Mouse (Mus musculus) MEL (cell line): ENCODE data around the gene Rpl13a. TPM values are rescaled to one million over a fixed set of nuclear protein-coding genes. Genes with fewer than 3 reads are reported as not detected.

ENCODE experiments used
- DNase-seq: peaks from one replicate; pipeline ENCODE4 v3.0.0; 2011; ENCODE audit warnings: low read depth, low spot score
- H3K27ac ChIP-seq: 2 replicates; pipeline ENCODE4 v1.5.1; 2012; ENCODE audit warnings: low read depth, mild to moderate bottlenecking, control low read depth, low read length, moderate library complexity; ENCODE audit not compliant: control insufficient read depth
- H3K27me3 ChIP-seq, 2 experiments: fragments of 150-350 bp in 1 of 2; sonication (generic) in 1 of 2; 2 replicates each; pipeline ENCODE4 v1.6.1; 2012; ENCODE audit warnings: low read length in 2 of 2, mild to moderate bottlenecking in 2 of 2, improper control_type of control experiment in 1 of 2, moderate library complexity in 1 of 2; ENCODE audit not compliant: insufficient read depth in 2 of 2, control insufficient read depth in 1 of 2
- H3K36me3 ChIP-seq, 2 experiments: 2 replicates each; pipeline ENCODE4 v1.6.1; 2012 to 2014; ENCODE audit warnings: low read length in 2 of 2, improper control_type of control experiment in 1 of 2, inconsistent platforms in 1 of 2, mild to moderate bottlenecking in 1 of 2; ENCODE audit not compliant: insufficient read depth in 2 of 2, control insufficient read depth in 1 of 2
- H3K4me1 ChIP-seq, 2 experiments: fragments of 150-350 bp in 1 of 2; sonication (generic) in 1 of 2; 2 replicates each; pipeline ENCODE4 v1.6.1; 2012; ENCODE audit warnings: low read length in 2 of 2, improper control_type of control experiment in 1 of 2, mild to moderate bottlenecking in 1 of 2; ENCODE audit not compliant: insufficient read depth in 2 of 2, control insufficient read depth in 1 of 2
- H3K4me3 ChIP-seq, 2 experiments: fragments of 150-350 bp in 1 of 2; sonication (generic) in 1 of 2; 2 replicates each; pipeline ENCODE4 v1.5.1; 2012; ENCODE audit warnings: low read depth in 2 of 2, low read length in 2 of 2, mild to moderate bottlenecking in 2 of 2, moderate library complexity in 2 of 2, control low read depth in 1 of 2, improper control_type of control experiment in 1 of 2; ENCODE audit not compliant: control insufficient read depth in 1 of 2, insufficient read depth in 1 of 2
- H3K79me2 ChIP-seq: 2 replicates; pipeline ENCODE4 v1.6.1; 2012; ENCODE audit warnings: mild to moderate bottlenecking, low read length, moderate library complexity; ENCODE audit not compliant: control insufficient read depth, poor library complexity, insufficient read depth
- H3K9ac ChIP-seq: 2 replicates; pipeline ENCODE4 v1.6.1; 2012; ENCODE audit warnings: low read depth, mild to moderate bottlenecking, control low read depth, low read length, moderate library complexity; ENCODE audit not compliant: control insufficient read depth, poor library complexity, severe bottlenecking
- H3K9me3 ChIP-seq: fragments of 150-350 bp; sonication (generic); replicated peaks from 2 replicates; pipeline ENCODE4 v1.6.1; 2012; ENCODE audit warnings: mild to moderate bottlenecking, low read length, improper control_type of control experiment, moderate library complexity; ENCODE audit not compliant: insufficient read depth
- E2F4 ChIP-seq: IDR thresholded peaks from 2 replicates; pipeline ENCODE4 v1.6.1; 2011; ENCODE audit warnings: low read depth, low read length, improper control_type of control experiment, borderline replicate concordance
- ELF1 ChIP-seq: IDR thresholded peaks from 2 replicates; pipeline ENCODE4 v1.6.1; 2014; ENCODE audit warnings: low read depth, mild to moderate bottlenecking, inconsistent platforms, low read length, improper control_type of control experiment, moderate library complexity
- EP300 ChIP-seq, 2 experiments: IDR thresholded peaks; 2 replicates each; pipeline ENCODE4 v1.6.1; 2011; ENCODE audit warnings: improper control_type of control experiment in 2 of 2, low read length in 2 of 2, low read depth in 1 of 2, mild to moderate bottlenecking in 1 of 2
- ETS1 ChIP-seq: IDR thresholded peaks from 2 replicates; pipeline ENCODE4 v1.6.1; 2012; ENCODE audit warnings: low read depth, mild to moderate bottlenecking, inconsistent platforms, low read length, improper control_type of control experiment, moderate library complexity
- HCFC1 ChIP-seq: IDR thresholded peaks from 2 replicates; pipeline ENCODE4 v1.6.1; 2012; ENCODE audit warnings: low read depth, mild to moderate bottlenecking, inconsistent platforms, low read length, improper control_type of control experiment, moderate library complexity
- MAX ChIP-seq: IDR thresholded peaks from 2 replicates; pipeline ENCODE4 v1.6.1; 2011; ENCODE audit warnings: low read length, improper control_type of control experiment
- MAZ ChIP-seq: IDR thresholded peaks from 2 replicates; pipeline ENCODE4 v1.6.1; 2012; ENCODE audit warnings: low read depth, mild to moderate bottlenecking, inconsistent platforms, low read length, improper control_type of control experiment
- MYC ChIP-seq: IDR thresholded peaks from 2 replicates; pipeline ENCODE4 v1.6.1; 2011; ENCODE audit warnings: low read depth, mild to moderate bottlenecking, low read length, improper control_type of control experiment, moderate library complexity
- NELFE ChIP-seq: IDR thresholded peaks from 2 replicates; pipeline ENCODE4 v1.6.1; 2011; ENCODE audit warnings: low read depth, low read length, improper control_type of control experiment
- NRF1 ChIP-seq: IDR thresholded peaks from 2 replicates; pipeline ENCODE4 v1.6.1; 2014; ENCODE audit warnings: low read depth, mild to moderate bottlenecking, inconsistent platforms, low read length, improper control_type of control experiment, moderate library complexity; ENCODE audit not compliant: poor library complexity, insufficient read depth, severe bottlenecking
- POLR2AphosphoS2 ChIP-seq: IDR thresholded peaks from 2 replicates; pipeline ENCODE4 v1.6.1; 2011; ENCODE audit warnings: low read length, improper control_type of control experiment
- RAD21 ChIP-seq: IDR thresholded peaks from 2 replicates; pipeline ENCODE4 v1.6.1; 2011; ENCODE audit warnings: mild to moderate bottlenecking, low read depth, low read length, improper control_type of control experiment
- TBP ChIP-seq: IDR thresholded peaks from 2 replicates; pipeline ENCODE4 v1.8.0; 2011; ENCODE audit warnings: low read depth, low read length, improper control_type of control experiment
- TCF12 ChIP-seq: IDR thresholded peaks from 2 replicates; pipeline ENCODE4 v1.6.1; 2014; ENCODE audit warnings: low read depth, mild to moderate bottlenecking, inconsistent platforms, low read length, improper control_type of control experiment, moderate library complexity
- UBTF ChIP-seq: IDR thresholded peaks from 2 replicates; pipeline ENCODE4 v1.6.1; 2012; ENCODE audit warnings: low read depth, mild to moderate bottlenecking, inconsistent platforms, low read length, improper control_type of control experiment, moderate library complexity, borderline replicate concordance; ENCODE audit not compliant: insufficient read depth
- USF1 ChIP-seq: IDR thresholded peaks from 2 replicates; pipeline ENCODE4 v1.6.1; 2014; ENCODE audit warnings: low read depth, mild to moderate bottlenecking, inconsistent platforms, low read length, improper control_type of control experiment, moderate library complexity
- USF2 ChIP-seq, 2 experiments: IDR thresholded peaks; 2 replicates each; pipeline ENCODE4 v1.6.1; 2011 to 2012; ENCODE audit warnings: improper control_type of control experiment in 2 of 2, low read length in 2 of 2, borderline replicate concordance in 1 of 2, inconsistent platforms in 1 of 2, low read depth in 1 of 2, mild to moderate bottlenecking in 1 of 2; ENCODE audit not compliant: insufficient read depth in 1 of 2
- ZNF384 ChIP-seq: IDR thresholded peaks from 2 replicates; pipeline ENCODE4 v1.6.1; 2012; ENCODE audit warnings: low read depth, mild to moderate bottlenecking, inconsistent platforms, low read length, improper control_type of control experiment
- polyA plus RNA-seq, 2 experiments: library from polyadenylated mRNA; stranded (reverse) in 1 of 2; unstranded in 1 of 2; fragments of >175 nt in 1 of 2; fragments of >200 nt in 1 of 2; gene quantifications; 2 replicates each; pipeline versions ENCODE4 v1.2.1 to v1.2.4; 2012; ENCODE audit warnings: low replicate concordance in 2 of 2, low read depth in 1 of 2; ENCODE audit not compliant: insufficient read length in 2 of 2, insufficient read depth in 1 of 2, missing spikeins in 1 of 2
- total RNA-seq: library from RNA; depleted of rRNA; stranded (reverse); fragments of 300-350 nt; gene quantifications from 2 replicates; pipeline ENCODE4 v1.2.3, GENCODE M21; 2012

Rpl13a gene
- total and polyA plus RNA-seq, 3 experiments: 2,091 to 3,727 (median 3,160) TPM

GRCm38 (mm10) chr7:45141319-45141718, 12.8 kb upstream of the Rpl13a start:
- H3K36me3 ChIP-seq: peaks cover 0 to 14% of the 10 kb centered on the region in 2 experiments; a peak in 2 of 4 replicates
- H3K9ac ChIP-seq: no peak overlapping the region
- H3K27me3 ChIP-seq: no peaks in the 10 kb centered on the region
- H3K4me3 ChIP-seq: no peak overlapping the region
- peaks cover 11 to 22% of the 10 kb centered on the region in 2 experiments for H3K4me1 ChIP-seq
- no peaks in the 10 kb centered on the region for H3K9me3 ChIP-seq
- H3K27ac ChIP-seq: no peak overlapping the region
- TF ChIP-seq UBTF (no peak), ZNF384 (no peak), E2F4 (no peak), NELFE (no peak), USF1 (no peak), MYC (no peak), NRF1 (no peak), RAD21 (no peak), ETS1 (no peak), USF2 (IDR thresholded peaks at IDR 0.05; ENCODE audit: borderline replicate concordance in 1 of 2, insufficient read depth in 1 of 2, low read depth in 1 of 2, low read length in 2 of 2) (no peak), EP300 (IDR thresholded peaks at IDR 0.05; ENCODE audit: low read depth in 1 of 2, low read length in 2 of 2) (no peak), MAZ (no peak), ELF1 (no peak), HCFC1 (no peak), TBP (no peak), POLR2AphosphoS2 (no peak), TCF12 (no peak)
- no peaks in the 10 kb centered on the region; the same call in 1 of the 2 replicates for H3K79me2 ChIP-seq
- no peak for DNase-seq

GRCm38 (mm10) chr7:45139904-45140723, 11.6 kb upstream of the Rpl13a start:
- Histone ChIP-seq H3K4me3 (no peak overlapping the region), H3K79me2 (no peaks in the 10 kb centered on the region; the same call in 1 of the 2 replicates), H3K27me3 (no peaks in the 10 kb centered on the region), H3K36me3 (peaks cover 0 to 14% of the 10 kb centered on the region in 2 experiments; a peak in 2 of 4 replicates), H3K9me3 (no peaks in the 10 kb centered on the region), H3K4me1 (peaks cover 11 to 23% of the 10 kb centered on the region in 2 experiments), H3K9ac (no peak overlapping the region), H3K27ac (no peak overlapping the region)
- TF ChIP-seq MAX (no peak), USF1 (0 out of 2 replicates have a peak, but pooled peaks have one; percentile 7)
- no peak for DNase-seq
